Mouse (Mus musculus): ENCODE measurements around the gene Itga7. TPM values are rescaled to one million over a fixed set of nuclear protein-coding genes. Genes with fewer than 3 reads are reported as not detected.
"Not testable (repeated sequence)": the region's sequence is repeated elsewhere in the genome, so short reads cannot be mapped to it uniquely, and the experiment has no call there.

The Itga7 gene
- total RNA-seq, 2 experiments from 2014 or later, result 40.4 to 60.8 TPM

DNA sequence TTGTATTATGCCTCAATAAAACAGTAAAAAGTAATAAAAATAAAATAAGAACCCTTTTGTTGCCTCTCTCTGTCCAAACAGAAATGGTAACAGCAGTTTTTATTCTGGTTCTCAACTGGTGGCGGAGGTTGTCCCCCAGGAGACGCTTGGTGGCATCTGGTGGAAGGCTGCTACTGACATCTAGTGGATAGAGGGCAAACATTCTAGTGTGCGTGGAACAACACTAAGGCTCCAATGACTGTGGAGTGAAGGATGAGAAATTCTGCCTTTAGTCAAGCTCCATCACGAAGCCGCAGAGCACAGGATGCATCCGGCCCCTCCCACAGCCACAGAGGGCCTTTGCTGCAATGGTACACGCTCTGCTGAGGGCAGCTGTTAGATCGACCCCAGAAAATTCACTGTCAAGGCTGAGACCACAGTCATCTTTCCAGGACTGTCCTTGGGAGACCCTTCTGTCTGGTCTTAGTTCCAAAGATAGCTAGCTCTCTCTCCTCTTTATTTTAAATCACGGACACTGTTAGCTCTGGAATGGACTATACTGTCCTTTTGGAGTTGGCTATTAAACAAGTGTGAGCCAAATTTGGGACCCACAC is 44.0 kb downstream of the Itga7 start:
- DNase-seq (ENCODE audit: low spot score), result peak; percentile 46

DNA sequence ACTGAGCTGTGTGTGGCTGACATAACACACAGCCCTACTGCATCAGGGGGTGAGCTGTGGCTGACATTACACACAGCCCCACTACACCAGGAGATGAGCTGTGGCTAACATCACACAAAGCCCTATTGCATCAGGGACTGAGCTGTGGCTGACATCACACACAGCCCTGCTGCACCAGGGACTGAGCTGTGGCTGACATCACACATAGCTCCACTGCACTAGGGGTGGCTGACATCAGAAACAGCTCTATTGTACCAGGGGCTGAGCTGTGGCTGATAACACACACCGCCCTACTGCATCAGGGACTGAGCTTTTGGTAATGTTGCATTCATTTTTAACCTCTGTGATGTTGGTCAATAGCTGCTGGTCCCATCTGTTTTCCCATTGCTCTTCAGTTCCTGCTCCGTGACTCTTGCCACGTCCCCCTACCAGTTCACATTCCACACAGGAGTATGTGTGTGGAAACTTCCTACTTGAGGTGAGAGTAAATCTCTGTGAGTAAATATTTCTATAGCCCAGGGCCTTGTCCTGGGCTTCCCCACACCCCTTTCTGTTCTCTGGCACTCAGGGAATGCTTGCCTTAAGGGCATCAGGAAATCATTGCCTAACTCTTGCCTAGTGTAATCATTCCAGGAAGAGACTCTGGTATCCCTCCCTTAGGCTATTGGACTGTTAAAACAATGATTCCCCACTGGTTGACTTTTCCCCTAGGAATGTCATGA is 47.2 kb downstream of the Itga7 start:
- no peak for DNase-seq (ENCODE audit: low spot score)

DNA sequence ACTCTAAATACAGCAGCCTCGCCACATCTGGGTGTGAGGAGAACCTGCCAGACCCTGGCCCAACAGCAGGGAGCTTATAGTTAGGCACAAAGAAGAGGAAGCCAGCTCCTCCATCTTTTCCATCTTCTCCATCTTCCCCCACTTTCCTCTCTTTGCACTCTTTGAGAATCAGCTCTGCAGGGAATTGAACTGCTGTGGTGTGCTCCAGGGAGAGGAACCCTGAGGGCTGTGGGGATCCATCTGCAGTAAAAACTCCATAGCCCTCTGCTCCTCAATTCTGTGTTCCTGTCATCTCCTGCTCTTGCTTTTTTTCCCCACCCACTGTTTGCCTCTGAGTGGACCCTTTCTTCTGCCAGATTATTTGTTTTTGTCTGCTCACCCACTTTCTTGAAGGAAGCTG is 55.5 kb downstream of the Itga7 start, which contains the start of gene Olfr9:
Gene Olfr9, plus strand, starts transcription at position 301 of the 400 bp plus-strand sequence.
- not testable (repeated sequence) for DNase-seq (ENCODE audit: low spot score)

DNA sequence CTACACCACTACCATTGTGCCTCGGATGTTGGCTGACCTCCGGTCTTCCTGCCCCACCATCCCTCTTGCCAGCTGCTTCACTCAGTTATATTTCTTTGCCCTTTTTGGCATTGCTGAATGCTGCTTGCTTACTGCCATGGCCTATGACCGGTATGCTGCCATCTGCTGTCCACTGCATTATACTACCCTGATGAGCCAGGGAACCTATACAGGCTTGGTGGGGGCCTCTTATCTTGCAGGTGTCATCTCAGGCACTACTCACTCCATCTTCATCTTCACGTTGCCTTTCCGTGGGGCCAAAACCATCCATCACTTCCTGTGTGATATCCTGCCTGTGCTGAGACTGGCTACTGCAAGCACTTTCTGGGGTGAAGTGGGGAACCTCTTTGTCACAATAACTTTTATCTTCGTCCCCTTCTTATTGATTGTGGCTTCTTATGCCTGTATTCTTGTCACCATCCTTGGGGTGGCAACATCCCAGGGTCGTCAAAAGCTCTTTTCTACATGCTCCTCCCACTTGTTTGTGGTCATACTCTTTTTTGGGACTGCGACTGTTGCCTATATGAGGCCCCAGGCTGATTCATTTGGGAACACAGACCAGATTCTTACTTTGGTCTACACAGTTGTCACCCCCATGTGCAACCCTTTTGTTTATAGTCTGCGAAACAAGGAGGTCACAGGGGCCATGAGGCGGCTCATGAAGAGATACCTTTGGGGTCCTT is 56.7 kb downstream of the Itga7 start:
- not testable (repeated sequence) for DNase-seq (ENCODE audit: low spot score)

DNA sequence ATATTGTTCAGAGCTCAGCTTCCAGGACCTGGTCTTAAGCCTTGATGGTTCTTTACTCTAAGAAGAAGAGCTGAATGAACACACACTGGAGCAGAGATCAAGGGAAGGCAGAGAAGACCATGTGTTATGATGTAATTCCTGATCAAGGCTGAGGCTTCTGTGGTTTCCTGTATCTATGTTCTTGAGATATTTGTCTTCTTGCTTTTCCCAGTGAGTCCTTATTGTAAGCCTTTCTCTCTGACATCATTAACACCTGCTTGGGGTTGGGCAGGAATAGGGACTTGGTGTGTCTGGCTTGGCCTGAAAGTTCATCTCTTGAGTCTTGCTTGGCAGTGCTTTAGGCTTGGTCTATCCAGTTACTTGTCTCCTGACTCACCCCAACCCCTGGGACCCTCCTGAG is 57.4 kb downstream of the Itga7 start:
- no peak for DNase-seq (ENCODE audit: low spot score)

DNA sequence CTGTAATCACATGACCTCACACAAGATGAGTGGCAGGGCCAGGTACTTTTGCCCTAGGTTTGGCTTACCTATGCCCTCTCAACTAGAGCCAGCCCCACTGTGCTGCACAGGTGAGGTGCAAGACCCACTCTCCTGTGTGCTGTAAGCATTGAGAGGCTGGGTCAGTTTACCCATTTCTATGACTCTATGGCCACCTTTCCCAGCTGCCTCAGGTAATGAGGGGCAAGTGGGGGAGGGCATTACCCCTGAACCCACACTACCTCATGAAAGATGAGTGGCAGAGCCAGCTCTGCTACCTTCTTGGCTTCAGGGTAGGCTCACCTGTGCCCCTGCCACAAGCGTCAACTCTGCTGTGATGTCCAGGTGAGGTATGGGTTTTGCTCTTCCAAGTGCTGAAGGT is 62.2 kb downstream of the Itga7 start:
- no peak for DNase-seq (ENCODE audit: low spot score)

DNA sequence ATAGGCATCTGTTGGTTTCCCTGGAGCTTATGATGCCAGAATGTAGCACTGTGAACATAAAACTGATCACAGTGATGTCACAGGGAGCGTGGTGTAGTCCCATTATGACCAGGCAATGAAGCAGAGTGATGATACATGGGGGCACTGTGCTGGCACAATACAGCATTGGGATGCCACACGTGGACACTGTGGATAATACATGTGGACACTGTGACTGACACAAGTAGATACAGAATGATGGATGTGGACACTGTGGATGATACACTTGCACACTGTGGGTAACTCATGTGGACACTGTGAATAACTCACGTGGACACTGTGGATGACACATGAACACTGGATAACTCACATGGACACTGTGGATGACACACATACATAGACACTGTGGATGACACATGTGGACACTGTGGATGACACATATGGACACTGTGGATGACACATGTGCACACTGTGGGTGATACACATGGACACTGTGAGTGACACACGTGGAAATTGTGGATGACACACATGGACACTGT is 63.0 kb downstream of the Itga7 start:
- DNase-seq (ENCODE audit: low spot score), result no peak

DNA sequence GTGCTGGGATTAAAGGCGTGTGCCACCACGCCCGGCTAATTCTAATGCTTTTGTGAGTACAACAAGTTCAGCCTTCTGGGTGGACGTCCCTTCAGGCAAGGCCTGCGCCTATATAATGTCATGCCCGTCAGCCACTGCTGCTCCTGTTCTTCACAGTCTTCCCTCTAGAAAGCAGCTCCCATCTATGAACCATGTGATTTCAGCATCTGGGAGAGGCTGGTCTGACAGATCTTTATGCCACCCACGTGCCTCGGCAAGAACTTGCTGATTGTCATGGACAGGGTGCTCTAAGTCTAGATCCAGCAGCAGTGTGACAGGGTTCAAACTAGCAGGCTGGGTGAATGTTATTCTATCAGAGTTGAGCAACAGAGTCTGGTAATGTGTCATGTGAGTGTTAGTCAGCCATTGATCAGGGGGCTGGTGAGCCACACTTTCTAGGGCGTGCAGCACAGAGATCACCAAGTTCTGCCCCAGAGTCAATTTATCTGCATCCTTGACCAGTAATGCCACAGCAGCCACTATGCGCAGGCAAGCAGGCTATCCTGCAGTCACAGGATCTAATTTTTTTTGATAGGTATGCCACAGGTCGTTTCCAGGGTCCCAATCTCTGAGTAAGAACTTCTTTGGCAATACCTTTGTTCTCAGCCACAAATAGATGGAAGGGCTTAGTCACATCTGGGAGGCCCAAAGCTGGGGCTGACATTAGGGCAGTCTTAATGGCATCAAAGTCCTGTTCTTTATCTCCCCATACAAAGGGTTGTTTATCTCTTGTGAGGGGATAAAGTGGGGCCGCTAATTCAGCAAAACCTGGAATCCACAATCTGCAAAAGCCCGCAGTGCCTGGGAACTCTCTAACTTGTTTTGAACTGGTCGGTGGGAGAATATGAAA is 70.7 kb downstream of the Itga7 start:
- no peak for DNase-seq (ENCODE audit: low spot score)

Other genes with a start within 250 kb of the Itga7 start
- 10 to 100 TPM; 90.8 to 92.1 TPM for gene Rab5b, start 237.6 kb upstream of the Itga7 start, total RNA-seq (2021)
- gene Pmel, start 229.6 kb upstream of the Itga7 start, total RNA-seq (2021), result not detected
- 1 to 10 TPM; 2.3 to 2.7 TPM for gene Cdk2, start 228.8 kb upstream of the Itga7 start, total RNA-seq (2021)
- 1 to 10 TPM; 7.8 to 8.5 TPM for gene Dgka, start 189.0 kb upstream of the Itga7 start, total RNA-seq (2021)
- gene Pym1, start 185.9 kb upstream of the Itga7 start, total RNA-seq (2021), result 10 to 100 TPM; 12.0 to 12.4 TPM
- 1 to 10 TPM; 1.1 to 1.9 TPM for gene Mmp19, start 142.9 kb upstream of the Itga7 start, total RNA-seq (2021)
- 10 to 100 TPM; 20.8 to 25.4 TPM for gene Dnajc14, start 129.8 kb upstream of the Itga7 start, total RNA-seq (2021)
- 1 to 10 TPM; 2.1 to 2.3 TPM for gene Tmem198b, start 129.4 kb upstream of the Itga7 start, total RNA-seq (2021)
- 10 to 100 TPM; 26.1 to 30.7 TPM for gene Sarnp, start 116.5 kb upstream of the Itga7 start, total RNA-seq (2021)
- gene Ormdl2, start 112.2 kb upstream of the Itga7 start, total RNA-seq (2021), result 1 to 10 TPM; 3.1 to 3.8 TPM
- gene Gdf11, start 42.1 kb upstream of the Itga7 start, total RNA-seq (2021), result 1 to 10 TPM; 2.8 to 8.0 TPM
- gene Cd63, start 32.8 kb upstream of the Itga7 start, total RNA-seq (2021), result 100 to 1,000 TPM; 101 to 160 TPM
- gene Rdh5, start 10.9 kb upstream of the Itga7 start, total RNA-seq (2021), result 1 to 10 TPM; 3.1 to 3.9 TPM
- 100 to 1,000 TPM; 153 to 154 TPM for gene Bloc1s1, start 9.8 kb upstream of the Itga7 start, total RNA-seq (2021)
- under 1 TPM in 1 of 2 experiments, not detected in 1; 0.24 TPM for gene Mettl7b, start 27.2 kb downstream of the Itga7 start, total RNA-seq (2021)
- not detected for gene Olfr9, start 55.6 kb downstream of the Itga7 start, total RNA-seq (2021)
- not detected for gene Olfr763, start 77.0 kb downstream of the Itga7 start, total RNA-seq (2021)
- gene Olfr764-ps1, start 106.1 kb downstream of the Itga7 start, total RNA-seq (2021), result not detected
- not detected for gene Olfr765, start 116.2 kb downstream of the Itga7 start, total RNA-seq (2021)
- gene Olfr766-ps1, start 135.2 kb downstream of the Itga7 start, total RNA-seq (2021), result not detected
- not detected for gene Olfr767, start 149.1 kb downstream of the Itga7 start, total RNA-seq (2021)
- gene Olfr768, start 165.6 kb downstream of the Itga7 start, total RNA-seq (2021), result not detected
- not detected for gene Olfr769, start 184.0 kb downstream of the Itga7 start, total RNA-seq (2021)
- gene Olfr770, start 205.2 kb downstream of the Itga7 start, total RNA-seq (2021), result not detected
- not detected for gene Olfr771, start 230.9 kb downstream of the Itga7 start, total RNA-seq (2021)
- gene Olfr772, start 244.1 kb downstream of the Itga7 start, total RNA-seq (2021), result not detected